Mouse (Mus musculus) thymus, adult 2 months (tissue): Measurements from ENCODE around the gene Sppl2c. TPM values are rescaled to one million over a fixed set of nuclear protein-coding genes. Genes with fewer than 3 reads are reported as not detected.
A peak's percentile ranks its signal among the peaks of the same experiment; 100 is the strongest.

ENCODE experiments used
- DNase-seq: peaks from one replicate; pipeline ENCODE4 v3.0.0; 2021
- H3K27ac ChIP-seq: fragments of 200-500 bp; 2 replicates; pipeline ENCODE4 v1.5.1; 2012; ENCODE audit warnings: low read length, control low read depth; ENCODE audit not compliant: control insufficient read depth, insufficient read depth
- H3K27me3 ChIP-seq: fragments of 200-500 bp; 2 replicates; pipeline ENCODE4 v1.6.1; 2012; ENCODE audit warnings: mild to moderate bottlenecking, low read length, moderate library complexity, mixed read lengths; ENCODE audit not compliant: control insufficient read depth, insufficient read depth
- H3K36me3 ChIP-seq: fragments of 200-500 bp; 2 replicates; pipeline ENCODE4 v1.6.1; 2012; ENCODE audit warnings: mild to moderate bottlenecking, low read length, moderate library complexity; ENCODE audit not compliant: control insufficient read depth, insufficient read depth
- H3K4me1 ChIP-seq: fragments of 200-500 bp; replicated peaks from 2 replicates; pipeline ENCODE4 v1.6.1; 2012; ENCODE audit warnings: low read length; ENCODE audit not compliant: control insufficient read depth, insufficient read depth
- H3K4me3 ChIP-seq: fragments of 200-500 bp; 2 replicates; pipeline ENCODE4 v1.5.1; 2012; ENCODE audit warnings: mild to moderate bottlenecking, low read length, control low read depth, moderate library complexity; ENCODE audit not compliant: control insufficient read depth, insufficient read depth
- CTCF ChIP-seq: fragments of 200-500 bp; IDR thresholded peaks from 2 replicates; pipeline ENCODE4 v1.5.1; 2012; ENCODE audit warnings: mild to moderate bottlenecking, control low read depth, low read length, moderate library complexity, borderline replicate concordance; ENCODE audit not compliant: control insufficient read depth, poor library complexity, insufficient read depth; ENCODE audit errors: extremely low read depth
- POLR2A ChIP-seq: fragments of 200-500 bp; IDR thresholded peaks from 2 replicates; pipeline ENCODE4 v1.6.1; 2012; ENCODE audit warnings: mild to moderate bottlenecking, low read length, control low read depth, moderate library complexity; ENCODE audit not compliant: control insufficient read depth, poor library complexity, insufficient read depth; ENCODE audit errors: extremely low read depth
- WGBS: fragments of 180-500 bp; shearing (Covaris S2); methylation state at CpG from one replicate; pipeline ENCODE4 v1.1.7; 2018; 5-methylcytosine and 5-hydroxymethylcytosine counted together
- polyA plus RNA-seq: library from polyadenylated mRNA; depleted of rRNA; stranded (reverse); fragments of >200 nt; gene quantifications from 2 replicates; pipeline ENCODE4 v1.2.3, GENCODE M21; 2012

The Sppl2c gene
- polyA plus RNA-seq, 1 experiment = 0.22 TPM

GRCm38 (mm10) chr11:104187766-104188165 lies 1.6 kb downstream of the Sppl2c start:
- no peaks in the 10 kb centered on the region for H3K27me3 ChIP-seq
- DNase-seq = no peak
- TF ChIP-seq POLR2A (no peak), CTCF (no peak)
- no peak overlapping the region for H3K27ac ChIP-seq
- no peaks in the 10 kb centered on the region for H3K36me3 ChIP-seq
- H3K4me3 ChIP-seq = no peak overlapping the region
- WGBS = 96% methylated on average over 10 of the region's 10 CpGs
- H3K4me1 ChIP-seq = no peaks in the 10 kb centered on the region

- Histone ChIP-seq H3K27me3 (no peaks in the 10 kb centered on the region), H3K36me3 (no peaks in the 10 kb centered on the region), H3K4me3 (no peak overlapping the region), H3K27ac (no peak overlapping the region), H3K4me1 (no peaks in the 10 kb centered on the region)
- TF ChIP-seq CTCF = no peak
- no peak for TF ChIP-seq POLR2A
- DNase-seq = no peak
- WGBS = 83% methylated on average over 2 of the region's 2 CpGs
These were observed 3.9 kb downstream of the Sppl2c start for GRCm38 (mm10) chr11:104190008-104190407.

DNA sequence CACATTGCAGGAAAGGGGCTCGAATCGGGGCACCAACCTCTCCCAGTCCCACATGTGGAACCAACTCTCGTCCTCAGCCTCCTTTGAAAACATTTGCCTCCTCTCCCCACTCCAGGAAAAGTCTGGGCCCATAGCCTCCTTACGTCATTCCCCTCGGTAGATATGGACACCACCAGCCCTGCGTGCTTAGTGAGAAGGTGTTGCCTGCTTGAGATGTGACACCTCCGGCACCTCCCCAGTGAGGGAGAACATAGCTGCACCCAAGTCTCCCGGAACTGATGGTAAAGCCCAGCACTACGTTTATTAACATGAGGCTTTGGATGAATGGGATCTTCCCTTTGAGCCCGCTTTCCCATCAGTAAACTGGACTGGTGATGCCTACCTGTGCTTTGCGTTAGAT lies 9.3 kb downstream of the Sppl2c start:
- Histone ChIP-seq H3K36me3 (no peaks in the 10 kb centered on the region), H3K27me3 (no peaks in the 10 kb centered on the region), H3K4me3 (no peak overlapping the region), H3K27ac (no peak overlapping the region), H3K4me1 (no peaks in the 10 kb centered on the region)
- 78% methylated on average over 11 of the region's 11 CpGs for whole genome bisulfite sequencing
- TF ChIP-seq CTCF (no peak), POLR2A (no peak)
- DNase-seq = no peak

- Histone ChIP-seq H3K36me3 (no peaks in the 10 kb centered on the region), H3K4me1 (no peaks in the 10 kb centered on the region), H3K27ac (no peak overlapping the region), H3K27me3 (no peaks in the 10 kb centered on the region), H3K4me3 (no peak overlapping the region)
- TF ChIP-seq CTCF = no peak
- TF ChIP-seq POLR2A = no peak
- 16% methylated on average over 9 of the region's 9 CpGs for WGBS
- DNase-seq = peak; percentile 66
These were observed 9.7 kb downstream of the Sppl2c start for GRCm38 (mm10) chr11:104195791-104196190.

GRCm38 (mm10) chr11:104197861-104198260 lies 11.7 kb downstream of the Sppl2c start:
- H3K27ac ChIP-seq = no peak overlapping the region
- H3K27me3 ChIP-seq = no peaks in the 10 kb centered on the region
- H3K4me3 ChIP-seq = no peak overlapping the region
- no peaks in the 10 kb centered on the region for H3K36me3 ChIP-seq
- WGBS = 9% methylated on average over 10 of the region's 10 CpGs
- no peak for DNase-seq
- TF ChIP-seq CTCF (no peak), POLR2A (no peak)
- H3K4me1 ChIP-seq = no peaks in the 10 kb centered on the region

DNA sequence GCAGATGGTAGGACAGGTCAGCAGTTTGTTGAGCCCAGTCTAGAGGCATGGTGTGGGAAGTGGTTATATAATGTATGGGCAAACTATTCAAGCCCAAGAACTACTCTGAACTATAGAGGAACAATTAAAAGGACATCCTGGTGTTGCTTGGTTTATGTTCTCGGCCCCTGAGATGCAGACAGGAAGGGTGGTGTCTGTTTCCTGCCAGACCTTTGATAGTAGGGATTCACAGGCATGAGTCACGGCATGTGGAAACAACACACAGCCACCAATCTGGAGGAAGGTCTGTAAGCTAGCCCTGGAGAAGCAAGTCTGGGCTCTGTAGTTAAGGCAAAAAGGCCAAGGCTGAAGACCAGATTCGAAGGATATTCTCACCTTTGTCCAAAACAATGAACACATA lies 17.1 kb downstream of the Sppl2c start:
- WGBS = 52% methylated on average over 3 of the region's 3 CpGs
- no peak for TF ChIP-seq POLR2A
- no peak for TF ChIP-seq CTCF
- no peak for DNase-seq
- Histone ChIP-seq H3K4me1 (no peaks in the 10 kb centered on the region), H3K4me3 (no peak overlapping the region), H3K27ac (no peak overlapping the region), H3K36me3 (no peaks in the 10 kb centered on the region), H3K27me3 (no peaks in the 10 kb centered on the region)

- H3K27me3 ChIP-seq = no peaks in the 10 kb centered on the region
- 67% methylated on average over 4 of the region's 4 CpGs for WGBS
- TF ChIP-seq POLR2A (no peak), CTCF (no peak)
- no peaks in the 10 kb centered on the region for H3K4me1 ChIP-seq
- no peak overlapping the region for H3K4me3 ChIP-seq
- no peak overlapping the region for H3K27ac ChIP-seq
- H3K36me3 ChIP-seq = no peaks in the 10 kb centered on the region
- no peak for DNase-seq
These were observed 20.4 kb downstream of the Sppl2c start for GRCm38 (mm10) chr11:104206573-104206972.
